Comparison of ENCODE assay signal across 15 mouse cellular contexts in the genomic region with DNA sequence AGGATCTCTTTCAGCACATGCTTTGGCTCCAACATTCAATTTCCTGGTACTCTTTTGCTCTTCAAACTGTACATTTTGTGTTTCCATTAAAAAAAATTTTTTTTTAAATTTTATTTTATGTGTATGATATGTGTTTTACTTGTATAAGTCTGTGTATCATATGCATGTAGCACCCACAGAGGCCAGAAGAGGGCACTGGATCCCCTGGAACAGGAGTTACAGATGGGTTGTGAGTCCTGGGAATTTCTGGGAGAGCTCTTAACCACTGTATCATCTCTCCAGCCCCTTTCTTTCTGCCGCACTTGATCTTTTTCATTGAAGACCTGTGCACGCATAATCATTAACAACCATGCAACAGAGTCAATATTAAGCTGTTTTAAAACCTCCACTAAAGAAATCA. TPM values are rescaled to one million over a fixed set of nuclear protein-coding genes. Genes with fewer than 3 reads are reported as not detected.
DNase-seq lines count a peak whose midpoint lies in the region; ATAC-seq and TF ChIP-seq lines count a peak whose summit lies in the region.
"Had no signal": no experiment of that assay in that cellular context is flagged by ENCODE, and none has a peak within 500 bp of the region (broad histone marks: within the 10 kb centered on the region; RNA-seq: fewer than 3 reads in every experiment).

No protein-coding gene starts in this region.

- intact Hi-C loops in heart, adult 2 months (cut with DNase I): no loop called here

- no peak for TF ChIP-seq EP300 in heart, adult 2 months (IDR thresholded peaks at IDR 0.05; ENCODE audit: insufficient read depth, low read depth, low read length)
- no peak for TF ChIP-seq EP300 in liver, embryonic 14.5 days (IDR thresholded peaks at IDR 0.05; ENCODE audit: low read depth)

- H3K4me2 ChIP-seq in heart, embryonic 11.5 days: no peak overlapping the region
- no peak overlapping the region for H3K4me2 ChIP-seq in liver, embryonic 14.5 days (ENCODE audit: low read depth)
- H3K4me2 ChIP-seq: hindbrain, embryonic 15.5 days; limb, embryonic 13.5 days; neural tube, embryonic 15.5 days had no signal

- TF ChIP-seq POLR2A in heart, adult 2 months (IDR thresholded peaks at IDR 0.05; ENCODE audit: insufficient read depth, low read depth, low read length): no peak
- TF ChIP-seq POLR2A in thymus, adult 2 months (IDR thresholded peaks at IDR 0.05; ENCODE audit: control insufficient read depth, extremely low read depth, insufficient read depth, low read length, poor library complexity): no peak

- no peaks in the 10 kb centered on the region for H3K9me3 ChIP-seq in heart, embryonic 11.5 days (replicated peaks; ENCODE audit: control insufficient read depth, low read length)
- no peaks in the 10 kb centered on the region for H3K9me3 ChIP-seq in ES-E14 (ENCODE audit: control insufficient read depth, insufficient read depth, low read depth, low read length)
- H3K9me3 ChIP-seq in liver, embryonic 14.5 days (ENCODE audit: control insufficient read depth, low read length): no peaks in the 10 kb centered on the region
- H3K9me3 ChIP-seq: hindbrain, embryonic 15.5 days; limb, embryonic 13.5 days; neural tube, embryonic 15.5 days had no signal

- H3K27me3 ChIP-seq in heart, adult 2 months (ENCODE audit: control insufficient read depth, insufficient read depth, low read length): no peaks in the 10 kb centered on the region
- no peaks in the 10 kb centered on the region for H3K27me3 ChIP-seq in heart, embryonic 11.5 days (ENCODE audit: control insufficient read depth, insufficient read depth, low read length)
- H3K27me3 ChIP-seq in thymus, adult 2 months (ENCODE audit: control insufficient read depth, insufficient read depth, low read length): no peaks in the 10 kb centered on the region
- no peaks in the 10 kb centered on the region for H3K27me3 ChIP-seq in liver, embryonic 14.5 days (ENCODE audit: control insufficient read depth, insufficient read depth, low read length)
- H3K27me3 ChIP-seq: hindbrain, embryonic 15.5 days; limb, embryonic 13.5 days; neural tube, embryonic 15.5 days had no signal

- in situ Hi-C loops in ES-E14 (cut with MboI; ENCODE audit: low sequenced_read_pairs in 2 of 2, unreplicated experiment in 2 of 2): no loop called here

- H3K4me3 ChIP-seq in heart, adult 2 months: no peak overlapping the region
- H3K4me3 ChIP-seq in heart, embryonic 11.5 days (ENCODE audit: low read depth, low read length): no peak overlapping the region
- no peak overlapping the region for H3K4me3 ChIP-seq in thymus, adult 2 months (ENCODE audit: control insufficient read depth, insufficient read depth, low read length)
- H3K4me3 ChIP-seq in ES-E14 (ENCODE audit: insufficient read depth in 1 of 2, low read depth in 1 of 2, low read length in 2 of 2, poor library complexity in 1 of 2, severe bottlenecking in 1 of 2): no peak overlapping the region
- H3K4me3 ChIP-seq in liver, embryonic 14.5 days (ENCODE audit: insufficient read depth in 1 of 2, low read depth in 2 of 2, low read length in 2 of 2): no peak overlapping the region
- H3K4me3 ChIP-seq: hindbrain, embryonic 15.5 days; limb, embryonic 13.5 days; neural tube, embryonic 15.5 days had no signal

- no peaks in the 10 kb centered on the region for H3K4me1 ChIP-seq in heart, adult 2 months (ENCODE audit: control insufficient read depth, insufficient read depth, low read length)
- H3K4me1 ChIP-seq in heart, embryonic 11.5 days (ENCODE audit: control insufficient read depth, insufficient read depth, low read length): no peaks in the 10 kb centered on the region
- H3K4me1 ChIP-seq in thymus, adult 2 months (replicated peaks; ENCODE audit: control insufficient read depth, insufficient read depth, low read length): no peaks in the 10 kb centered on the region
- H3K4me1 ChIP-seq in ES-E14 (ENCODE audit: control insufficient read depth in 2 of 2, insufficient read depth in 2 of 2, low read length in 2 of 2, poor library complexity in 1 of 2): no peaks in the 10 kb centered on the region; a peak in 1 of 4 replicates
- no peaks in the 10 kb centered on the region; a peak in 1 of 4 replicates for H3K4me1 ChIP-seq in liver, embryonic 14.5 days (replicated peaks; ENCODE audit: control insufficient read depth in 2 of 2, insufficient read depth in 2 of 2, low read length in 1 of 2)
- H3K4me1 ChIP-seq: hindbrain, embryonic 15.5 days; limb, embryonic 13.5 days; neural tube, embryonic 15.5 days had no signal

- H3K9ac ChIP-seq in heart, adult 2 months (ENCODE audit: low read depth, low read length): no peak overlapping the region
- H3K9ac ChIP-seq in heart, embryonic 11.5 days (ENCODE audit: low read depth, low read length): no peak overlapping the region
- H3K9ac ChIP-seq in ES-E14 (ENCODE audit: insufficient read depth, low read depth, low read length, poor library complexity, severe bottlenecking): no peak overlapping the region
- H3K9ac ChIP-seq in liver, embryonic 14.5 days (replicated peaks): no peak overlapping the region
- H3K9ac ChIP-seq: hindbrain, embryonic 15.5 days; limb, embryonic 13.5 days; neural tube, embryonic 15.5 days had no signal

- H3K36me3 ChIP-seq in heart, adult 2 months (ENCODE audit: control insufficient read depth, insufficient read depth, low read length): no peaks in the 10 kb centered on the region
- H3K36me3 ChIP-seq in heart, embryonic 11.5 days (ENCODE audit: control insufficient read depth, insufficient read depth, low read length): no peaks in the 10 kb centered on the region
- no peaks in the 10 kb centered on the region for H3K36me3 ChIP-seq in thymus, adult 2 months (ENCODE audit: control insufficient read depth, insufficient read depth, low read length)
- H3K36me3 ChIP-seq in ES-E14 (ENCODE audit: control insufficient read depth, insufficient read depth, low read length, poor library complexity, severe bottlenecking): no peaks in the 10 kb centered on the region
- no peaks in the 10 kb centered on the region for H3K36me3 ChIP-seq in liver, embryonic 14.5 days (replicated peaks; ENCODE audit: control insufficient read depth, insufficient read depth, low read depth)
- H3K36me3 ChIP-seq: hindbrain, embryonic 15.5 days; limb, embryonic 13.5 days; neural tube, embryonic 15.5 days had no signal

- no peak overlapping the region for H3K27ac ChIP-seq in heart, adult 2 months
- H3K27ac ChIP-seq in heart, embryonic 11.5 days (ENCODE audit: low read depth, low read length): no peak overlapping the region
- no peak overlapping the region for H3K27ac ChIP-seq in thymus, adult 2 months (ENCODE audit: control insufficient read depth, insufficient read depth, low read length)
- no peak overlapping the region for H3K27ac ChIP-seq in ES-E14 (ENCODE audit: insufficient read depth, low read depth, low read length, poor library complexity, severe bottlenecking)
- H3K27ac ChIP-seq in liver, embryonic 14.5 days: no peak overlapping the region
- H3K27ac ChIP-seq: hindbrain, embryonic 15.5 days; limb, embryonic 13.5 days; neural tube, embryonic 15.5 days had no signal

- no peak for ATAC-seq in heart, embryonic 11.5 days (replicated peaks; ENCODE audit: insufficient number of reproducible peaks, low FRiP score, low TSS enrichment)
- ATAC-seq in liver, embryonic 14.5 days (ENCODE audit: insufficient read depth): no peak
- ATAC-seq: forebrain, embryonic 14.5 days had no signal

- DNase-seq in heart, adult 2 months: no peak
- peak; percentile 7 for DNase-seq in thymus, adult 2 months
- no peak for DNase-seq in thymus, postnatal 36 days
- peak; percentile 25 for DNase-seq in ES-E14 (ENCODE audit: low read depth, low spot score)
- no peak for DNase-seq in liver, embryonic 14.5 days (ENCODE audit: low read depth in 3 of 3, low spot score in 3 of 3)
- no peak for DNase-seq in heart, postnatal 4 days
- no peak for DNase-seq in urinary bladder, postnatal 14 days (ENCODE audit: low spot score)
- DNase-seq: cerebellum, postnatal 10 days; heart, adult 18-20 months; lung, postnatal 14 days had no signal

- TF ChIP-seq CTCF in heart, adult 2 months (IDR thresholded peaks at IDR 0.05): peak; percentile 33
- TF ChIP-seq CTCF in thymus, adult 2 months (IDR thresholded peaks at IDR 0.05; ENCODE audit: borderline replicate concordance, control insufficient read depth, extremely low read depth, insufficient read depth, low read length, poor library complexity): no peak
- TF ChIP-seq CTCF in liver, embryonic 14.5 days (IDR thresholded peaks at IDR 0.05; ENCODE audit: low read depth): peak; percentile 41

- no peaks in the 10 kb centered on the region for H3K79me2 ChIP-seq in heart, adult 2 months (replicated peaks; ENCODE audit: control insufficient read depth, insufficient read depth, low read length)

- 90% methylated on average over 2 of the region's 2 CpGs for WGBS in heart, adult 2 months
- 93% methylated on average over 2 of the region's 2 CpGs for WGBS in heart, embryonic 11.5 days (ENCODE audit: insufficient replicate concordance)
- WGBS in thymus, adult 2 months: 97% methylated on average over 2 of the region's 2 CpGs
- WGBS in liver, embryonic 14.5 days (ENCODE audit: insufficient replicate concordance): 83% methylated on average over 2 of the region's 2 CpGs

TF ChIP-seq in ES-E14, 5 proteins besides CTCF, POLR2A, EP300 and RAD21:
- TF ChIP-seq ZC3H11A (IDR thresholded peaks at IDR 0.05; ENCODE audit: borderline replicate concordance, low read depth, low read length) (no peak; the same call in 1 of the 2 replicates), CHD2 (IDR thresholded peaks at IDR 0.05; ENCODE audit: low read depth, low read length) (no peak), MAFK (IDR thresholded peaks at IDR 0.05; ENCODE audit: insufficient read depth, low read depth, low read length) (no peak)

RNA-seq across cellular contexts. Expression of a gene that starts 8.4 kb away (rescaled TPM):
- 10 to 100 TPM; 37.1 to 38.9 TPM for total RNA-seq in heart, adult 2 months (2021)
- 14.9 and 27.4 TPM in 2 replicates for polyA plus RNA-seq in heart, adult 2 months (2012; rRNA removed)
- 29.9 and 31.9 TPM in 2 replicates for polyA plus RNA-seq in heart, embryonic 11.5 days (2014; fragmentation: Nextera tagmentation; extraction: Ambion mirVana)
- 16.4 and 17.3 TPM in 2 replicates for polyA plus RNA-seq in thymus, adult 2 months (2012; rRNA removed)
- total RNA-seq in ES-E14 (2012; rRNA removed): 45.5 and 55.9 TPM in 2 replicates
- 6.5 and 7.8 TPM in 2 replicates for polyA plus RNA-seq in liver, embryonic 14.5 days (2012; rRNA removed)
- polyA plus RNA-seq in liver, embryonic 14.5 days (2014; fragmentation: Nextera tagmentation; extraction: Ambion mirVana): 14.3 and 17.7 TPM in 2 replicates
- 10 to 100 TPM; 48.9 to 51.3 TPM for total RNA-seq in heart, postnatal 4 days (2021)

Comparison
In these comparisons a context has a peak if more than half of its experiments do, and no peak if none do; other contexts are left out.
1. DNase-seq: peak in thymus, adult 2 months (single experiment) and ES-E14 (single experiment); none in heart, adult 2 months (0 of 2), thymus, postnatal 36 days (0 of 2), liver, embryonic 14.5 days (0 of 3), heart, postnatal 4 days (single experiment) and urinary bladder, postnatal 14 days (single experiment).